Mouse (Mus musculus): ENCODE measurements around the gene Cep19. TPM values are rescaled to one million over a fixed set of nuclear protein-coding genes. Genes with fewer than 3 reads are reported as not detected.

Cep19 gene
- total and polyA plus RNA-seq, 3 experiments = 17.6 to 31.3 (median 29.4) TPM

DNA sequence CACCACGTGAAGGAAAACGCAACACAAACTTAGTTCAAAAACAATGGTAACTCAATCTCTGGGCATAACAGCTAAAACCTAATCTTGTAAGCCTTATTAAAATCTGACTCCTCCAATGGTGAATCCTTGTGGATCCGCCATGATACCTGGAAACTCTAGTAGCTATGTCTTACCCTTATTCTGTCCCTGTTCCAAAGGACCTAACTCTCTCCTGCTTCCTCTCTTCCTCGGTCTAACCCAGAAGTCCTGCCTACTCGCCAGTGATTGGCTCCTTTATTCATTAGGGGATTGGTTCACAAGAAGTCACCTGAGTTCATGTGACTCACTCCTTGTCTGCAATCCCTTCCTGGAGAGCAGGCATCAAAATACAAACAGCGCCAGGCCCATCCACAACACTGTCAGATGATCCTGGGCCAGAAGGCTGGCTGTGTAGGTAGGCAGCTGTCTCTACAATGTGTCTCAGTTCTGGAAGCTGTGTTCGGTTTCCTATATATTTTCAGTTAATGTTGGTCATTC lies 36.3 kb downstream of the Cep19 start:
- dilution Hi-C loops (cut with MboI; ENCODE audit: extremely low pct_ligation_motif_present, extremely low pct_unique_long_range_greater_than_20kb, low sequenced_read_pairs) (no loop called here), in situ Hi-C loops (cut with MboI; ENCODE audit: low pct_ligation_motif_present, low pct_unique_long_range_greater_than_20kb, low sequenced_read_pairs) (no loop called here)
- no peak overlapping the region for H3K4me3 ChIP-seq (replicated peaks in 1 of 3; ENCODE audit: low read depth in 2 of 3, low read length in 2 of 3, poor library complexity in 1 of 3)
- no peaks in the 10 kb centered on the region for H3K79me2 ChIP-seq (replicated peaks; ENCODE audit: control insufficient read depth, extremely low read depth, insufficient read depth, poor library complexity, severe bottlenecking)
- H3K4me1 ChIP-seq (ENCODE audit: control insufficient read depth in 1 of 2, insufficient read depth in 2 of 2) = peaks cover 0 to 7% of the 10 kb centered on the region in 2 experiments; a peak in 3 of 4 replicates
- H3K9ac ChIP-seq (ENCODE audit: insufficient read depth, low read depth) = no peak overlapping the region
- H3K27me3 ChIP-seq (replicated peaks) = peaks cover 2% of the 10 kb centered on the region
- H3K27ac ChIP-seq (ENCODE audit: insufficient read depth, low read depth) = no peak overlapping the region
- no peak for DNase-seq (ENCODE audit: extremely low read depth)
- no peak overlapping the region for H3K4me2 ChIP-seq (ENCODE audit: insufficient read depth, low read depth, poor library complexity, severe bottlenecking)
- H3K9me3 ChIP-seq (replicated peaks; ENCODE audit: low read length) = no peaks in the 10 kb centered on the region
- peaks cover 0 to 2% of the 10 kb centered on the region in 2 experiments for H3K36me3 ChIP-seq (replicated peaks in 1 of 2; ENCODE audit: control insufficient read depth in 1 of 2, insufficient read depth in 1 of 2, low read length in 1 of 2)
- TF ChIP-seq BHLHE40 (IDR thresholded peaks at IDR 0.05; ENCODE audit: low read depth, low read length) (peak; percentile 52; the same call in 1 of the 2 replicates), PAX5 (IDR thresholded peaks at IDR 0.05; ENCODE audit: low read length) (no peak), CHD1 (IDR thresholded peaks at IDR 0.05; ENCODE audit: low read depth, low read length) (no peak), TCF12 (IDR thresholded peaks at IDR 0.05; ENCODE audit: low read depth, low read length) (peak; percentile 37), POLR2A (IDR thresholded peaks at IDR 0.05; ENCODE audit: low read depth, low read length) (peak; percentile 52; the same call in 1 of the 2 replicates), MYC (IDR thresholded peaks at IDR 0.05; ENCODE audit: low read depth, low read length) (no peak), SMC3 (IDR thresholded peaks at IDR 0.05; ENCODE audit: low read depth, low read length) (no peak), TBP (conservative IDR thresholded peaks at IDR 0.05; ENCODE audit: low read depth, low read length) (0 out of 2 replicates have a peak, but pooled peaks have one; percentile 51), ETS1 (conservative IDR thresholded peaks at IDR 0.05; ENCODE audit: low read depth, low read length) (no peak), ZNF384 (IDR thresholded peaks at IDR 0.05; ENCODE audit: low read depth, low read length) (no peak), JUND (conservative IDR thresholded peaks at IDR 0.05; ENCODE audit: low read depth, low read length) (no peak), ZC3H11A (IDR thresholded peaks at IDR 0.05; ENCODE audit: low read depth, low read length) (no peak), RAD21 (IDR thresholded peaks at IDR 0.05; ENCODE audit: low read depth, low read length) (no peak), RCOR1 (conservative IDR thresholded peaks at IDR 0.05; ENCODE audit: low read depth, low read length) (no peak), CTCF (conservative IDR thresholded peaks at IDR 0.05 in 1 of 2, IDR thresholded peaks at IDR 0.05 in 1 of 2; ENCODE audit: low read depth in 2 of 2, low read length in 2 of 2) (no peak), USF1 (IDR thresholded peaks at IDR 0.05; ENCODE audit: low read depth, low read length) (peak; percentile 58), NELFE (IDR thresholded peaks at IDR 0.05; ENCODE audit: low read depth, low read length) (no peak), KAT2A (IDR thresholded peaks at IDR 0.05; ENCODE audit: insufficient replicate concordance, low read length) (no peak), NRF1 (IDR thresholded peaks at IDR 0.05; ENCODE audit: low read depth, low read length) (no peak), MAFK (IDR thresholded peaks at IDR 0.05; ENCODE audit: insufficient replicate concordance, low read length) (no peak), POLR2AphosphoS2 (IDR thresholded peaks at IDR 0.05; ENCODE audit: low read depth, low read length) (no peak), MEF2A (IDR thresholded peaks at IDR 0.05; ENCODE audit: borderline replicate concordance, low read depth, low read length) (no peak), MAX (IDR thresholded peaks at IDR 0.05; ENCODE audit: low read length) (no peak), IRF4 (IDR thresholded peaks at IDR 0.05; ENCODE audit: low read depth, low read length) (no peak), MAZ (IDR thresholded peaks at IDR 0.05; ENCODE audit: low read depth, low read length) (no peak), EP300 (IDR thresholded peaks at IDR 0.05; ENCODE audit: low read length) (no peak), HCFC1 (IDR thresholded peaks at IDR 0.05; ENCODE audit: low read depth, low read length) (no peak), ELF1 (IDR thresholded peaks at IDR 0.05; ENCODE audit: low read depth, low read length) (peak; percentile 56), E2F4 (IDR thresholded peaks at IDR 0.05; ENCODE audit: insufficient replicate concordance, low read depth, low read length) (no peak), CHD2 (IDR thresholded peaks at IDR 0.05; ENCODE audit: low read length) (no peak), UBTF (IDR thresholded peaks at IDR 0.05; ENCODE audit: low read depth, low read length) (no peak), ZKSCAN1 (IDR thresholded peaks at IDR 0.05; ENCODE audit: borderline replicate concordance, low read depth, low read length) (no peak)

Data from CH12.LX (cell line).